Mouse (Mus musculus): ENCODE measurements at regions not wholly inside any gene's neighbourhood (a gene's known extent, or its start where the extent isn't known, plus 50 kb on each side); places are given as distances from the start of the nearest gene placed in this dataset.

DNA sequence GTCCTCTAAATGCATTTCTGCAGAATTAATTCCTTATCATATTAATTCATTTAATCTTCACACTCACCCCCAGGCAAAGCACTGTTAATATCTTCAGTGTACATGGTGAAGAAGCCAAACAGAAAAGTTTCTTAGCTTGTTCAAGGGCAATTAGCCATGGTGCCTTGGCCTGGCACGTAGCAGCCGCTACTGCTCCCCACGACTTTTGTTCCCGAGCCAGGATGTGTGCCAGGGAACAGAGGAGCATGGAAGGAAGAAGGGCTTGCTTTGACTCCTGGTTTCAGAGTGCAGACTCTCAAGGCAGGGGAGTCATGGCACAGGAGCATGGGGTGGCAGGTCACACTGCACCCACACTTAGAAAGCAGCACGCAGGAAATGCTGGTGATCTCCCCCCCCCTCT, 77.4 kb upstream of the Thy1 start:
- H3K4me1 ChIP-seq (ENCODE audit: control insufficient read depth, insufficient read depth, low read length) = no peaks in the 10 kb centered on the region
- H3K4me3 ChIP-seq (ENCODE audit: low read length) = no peak overlapping the region
- no peaks in the 10 kb centered on the region for H3K36me3 ChIP-seq (ENCODE audit: control insufficient read depth, insufficient read depth, low read length)
- H3K4me2 ChIP-seq (ENCODE audit: low read depth, low read length) = no peak overlapping the region
- 81% methylated on average over 5 of the region's 5 CpGs for WGBS
- no peak overlapping the region for H3K27ac ChIP-seq (ENCODE audit: low read length)
- ATAC-seq = no peak
- no peaks in the 10 kb centered on the region for H3K27me3 ChIP-seq (replicated peaks; ENCODE audit: control insufficient read depth, insufficient read depth, low read length)
- H3K9me3 ChIP-seq (ENCODE audit: control insufficient read depth, low read length) = no peaks in the 10 kb centered on the region
- H3K9ac ChIP-seq (ENCODE audit: low read depth, low read length) = no peak overlapping the region

DNA sequence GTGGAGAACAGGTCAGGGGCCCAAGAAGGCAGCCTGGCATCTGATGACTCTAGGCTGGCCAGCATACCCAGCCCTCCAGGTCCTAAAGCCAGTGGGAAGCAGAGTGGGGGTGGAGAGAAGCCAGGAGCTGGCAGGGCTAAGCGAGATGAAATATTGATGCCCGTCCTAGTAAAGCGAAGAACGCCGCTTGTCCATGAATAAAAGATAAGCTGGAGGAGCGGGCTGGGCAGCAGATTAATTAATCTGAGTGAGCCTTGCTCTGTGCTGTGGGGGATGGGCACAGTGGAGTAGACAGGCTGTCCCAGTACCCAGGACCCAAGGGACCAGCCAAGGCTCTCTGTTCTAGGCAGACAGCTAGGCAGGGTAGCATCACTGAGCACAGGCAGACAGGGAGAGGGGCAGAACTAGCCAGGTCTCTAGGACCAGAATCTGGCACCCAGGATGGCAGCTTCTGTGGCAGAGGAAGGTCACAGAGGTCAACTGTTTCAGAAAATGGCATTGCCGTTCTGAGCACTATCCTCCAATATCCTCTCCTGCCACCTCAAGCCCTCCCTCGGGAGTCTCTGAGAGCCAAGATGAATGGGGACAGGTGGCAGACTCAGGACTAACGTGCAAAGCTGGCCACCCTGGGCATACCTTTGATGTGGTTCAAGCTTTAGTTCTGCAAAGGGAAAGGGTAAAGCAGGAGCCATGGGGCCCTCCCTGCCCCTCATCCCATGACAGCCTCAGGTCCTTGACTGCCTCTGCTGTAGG, 73.0 kb upstream of the Thy1 start:
- Histone ChIP-seq H3K4me1 (ENCODE audit: control insufficient read depth, insufficient read depth, low read length) (no peaks in the 10 kb centered on the region), H3K27me3 (replicated peaks; ENCODE audit: control insufficient read depth, insufficient read depth, low read length) (no peaks in the 10 kb centered on the region), H3K27ac (ENCODE audit: low read length) (no peak overlapping the region), H3K36me3 (ENCODE audit: control insufficient read depth, insufficient read depth, low read length) (no peaks in the 10 kb centered on the region), H3K9ac (ENCODE audit: low read depth, low read length) (no peak overlapping the region), H3K9me3 (ENCODE audit: control insufficient read depth, low read length) (no peaks in the 10 kb centered on the region), H3K4me2 (ENCODE audit: low read depth, low read length) (no peak overlapping the region), H3K4me3 (ENCODE audit: low read length) (no peak overlapping the region)
- WGBS = 42% methylated on average over 9 of the region's 9 CpGs
- ATAC-seq = no peak

DNA sequence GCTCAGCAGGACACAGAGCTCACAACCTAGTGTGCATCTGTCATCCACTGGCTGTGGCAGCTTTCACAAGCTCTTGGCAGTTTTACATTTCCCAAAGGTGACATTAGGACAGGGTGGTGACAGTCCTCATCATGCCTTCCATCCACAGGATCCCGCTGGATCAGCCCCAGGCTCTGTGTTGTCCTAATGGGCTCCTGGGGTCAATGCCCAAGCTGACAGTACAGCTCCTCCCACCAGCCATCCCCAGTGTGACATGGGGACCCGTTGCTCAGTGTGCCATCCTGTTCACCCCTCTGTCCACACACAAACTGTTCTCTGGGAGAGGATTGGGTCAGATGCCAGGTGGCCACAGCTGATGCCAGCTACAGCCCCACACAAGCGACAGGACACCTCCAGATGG, 72.3 kb upstream of the Thy1 start:
- Histone ChIP-seq H3K4me1 (ENCODE audit: control insufficient read depth, insufficient read depth, low read length) (no peaks in the 10 kb centered on the region), H3K9ac (ENCODE audit: low read depth, low read length) (no peak overlapping the region), H3K36me3 (ENCODE audit: control insufficient read depth, insufficient read depth, low read length) (no peaks in the 10 kb centered on the region), H3K4me3 (ENCODE audit: low read length) (no peak overlapping the region), H3K27me3 (replicated peaks; ENCODE audit: control insufficient read depth, insufficient read depth, low read length) (no peaks in the 10 kb centered on the region), H3K27ac (ENCODE audit: low read length) (no peak overlapping the region), H3K9me3 (ENCODE audit: control insufficient read depth, low read length) (no peaks in the 10 kb centered on the region), H3K4me2 (ENCODE audit: low read depth, low read length) (no peak overlapping the region)
- ATAC-seq = no peak
- WGBS = 64% methylated on average over 3 of the region's 3 CpGs

DNA sequence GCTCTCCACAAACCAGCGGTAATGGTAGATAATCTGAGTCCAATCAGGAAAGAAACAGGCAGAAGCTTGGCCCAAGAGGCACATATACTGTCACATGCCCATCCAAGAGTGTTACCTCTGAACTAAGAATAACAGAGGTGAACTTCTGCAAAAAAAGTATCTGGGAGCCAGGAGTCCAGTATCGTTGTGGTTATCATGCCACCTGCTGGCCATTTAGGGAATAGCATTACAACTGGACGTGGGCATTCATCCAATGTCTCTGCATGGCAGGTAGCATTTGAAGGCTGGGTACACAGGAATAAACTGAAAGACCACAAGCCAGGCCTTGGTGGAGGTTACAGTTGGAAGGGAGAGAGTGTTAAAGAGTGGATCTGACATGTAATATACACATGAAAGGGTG, 70.9 kb upstream of the Thy1 start:
- Histone ChIP-seq H3K36me3 (ENCODE audit: control insufficient read depth, insufficient read depth, low read length) (no peaks in the 10 kb centered on the region), H3K4me1 (ENCODE audit: control insufficient read depth, insufficient read depth, low read length) (no peaks in the 10 kb centered on the region), H3K9ac (ENCODE audit: low read depth, low read length) (no peak overlapping the region), H3K4me3 (ENCODE audit: low read length) (no peak overlapping the region), H3K4me2 (ENCODE audit: low read depth, low read length) (no peak overlapping the region), H3K27ac (ENCODE audit: low read length) (no peak overlapping the region), H3K9me3 (ENCODE audit: control insufficient read depth, low read length) (no peaks in the 10 kb centered on the region), H3K27me3 (replicated peaks; ENCODE audit: control insufficient read depth, insufficient read depth, low read length) (no peaks in the 10 kb centered on the region)
- ATAC-seq = no peak
- WGBS = 14% methylated on average over 3 of the region's 3 CpGs

DNA sequence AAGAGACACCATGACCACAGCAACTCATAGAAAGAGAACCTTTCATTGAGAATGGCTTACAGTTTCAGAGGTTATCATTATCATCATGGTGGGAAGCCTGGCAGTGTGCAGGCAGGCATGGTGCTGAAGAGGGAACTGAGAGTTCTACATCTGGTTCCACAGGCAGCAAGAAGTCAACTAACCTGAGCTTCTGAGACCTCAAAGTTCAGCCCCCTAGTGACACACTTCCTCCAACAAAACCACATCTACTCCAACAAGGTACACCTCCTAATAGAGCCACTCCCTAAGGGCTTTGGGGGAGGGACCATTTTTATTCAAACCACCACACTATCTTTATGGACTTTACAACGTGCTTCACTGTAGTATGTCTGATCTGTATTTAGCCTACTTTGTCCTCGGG, 67.8 kb upstream of the Thy1 start:
- no peaks in the 10 kb centered on the region for H3K4me1 ChIP-seq (ENCODE audit: control insufficient read depth, insufficient read depth, low read length)
- H3K9ac ChIP-seq (ENCODE audit: low read depth, low read length) = no peak overlapping the region
- ATAC-seq = no peak
- H3K4me2 ChIP-seq (ENCODE audit: low read depth, low read length) = no peak overlapping the region
- H3K4me3 ChIP-seq (ENCODE audit: low read length) = no peak overlapping the region
- no peaks in the 10 kb centered on the region for H3K27me3 ChIP-seq (replicated peaks; ENCODE audit: control insufficient read depth, insufficient read depth, low read length)
- WGBS = 42% methylated on average over 2 of the region's 2 CpGs
- H3K27ac ChIP-seq (ENCODE audit: low read length) = no peak overlapping the region
- no peaks in the 10 kb centered on the region for H3K36me3 ChIP-seq (ENCODE audit: control insufficient read depth, insufficient read depth, low read length)
- H3K9me3 ChIP-seq (ENCODE audit: control insufficient read depth, low read length) = no peaks in the 10 kb centered on the region

DNA sequence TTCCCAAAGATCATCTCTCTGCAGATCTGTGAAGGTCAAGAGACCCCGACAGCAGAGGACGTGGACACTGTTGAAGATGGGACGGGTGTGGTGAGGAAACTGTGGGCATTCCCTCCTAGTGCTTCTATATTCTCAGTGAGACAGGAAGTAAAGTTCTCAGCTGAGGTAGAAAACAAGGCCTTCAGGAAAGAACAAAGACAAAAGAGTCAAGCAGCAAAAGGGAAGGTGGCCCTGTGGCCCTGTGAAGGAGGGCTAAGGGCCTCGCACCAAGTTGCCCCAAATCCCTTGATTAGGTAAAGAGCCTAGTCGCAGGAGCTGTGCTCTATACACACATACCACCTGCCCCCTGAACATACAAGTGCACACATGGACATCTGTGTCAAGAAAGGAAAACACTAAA, 66.8 kb upstream of the Thy1 start:
- no peak overlapping the region for H3K4me2 ChIP-seq (ENCODE audit: low read depth, low read length)
- 83% methylated on average over 5 of the region's 5 CpGs for WGBS
- no peaks in the 10 kb centered on the region for H3K36me3 ChIP-seq (ENCODE audit: control insufficient read depth, insufficient read depth, low read length)
- H3K27me3 ChIP-seq (replicated peaks; ENCODE audit: control insufficient read depth, insufficient read depth, low read length) = no peaks in the 10 kb centered on the region
- H3K27ac ChIP-seq (ENCODE audit: low read length) = no peak overlapping the region
- H3K9me3 ChIP-seq (ENCODE audit: control insufficient read depth, low read length) = no peaks in the 10 kb centered on the region
- no peak overlapping the region for H3K9ac ChIP-seq (ENCODE audit: low read depth, low read length)
- no peak overlapping the region for H3K4me3 ChIP-seq (ENCODE audit: low read length)
- no peaks in the 10 kb centered on the region; the same call in 1 of the 2 replicates for H3K4me1 ChIP-seq (ENCODE audit: control insufficient read depth, insufficient read depth, low read length)
- no peak for ATAC-seq

DNA sequence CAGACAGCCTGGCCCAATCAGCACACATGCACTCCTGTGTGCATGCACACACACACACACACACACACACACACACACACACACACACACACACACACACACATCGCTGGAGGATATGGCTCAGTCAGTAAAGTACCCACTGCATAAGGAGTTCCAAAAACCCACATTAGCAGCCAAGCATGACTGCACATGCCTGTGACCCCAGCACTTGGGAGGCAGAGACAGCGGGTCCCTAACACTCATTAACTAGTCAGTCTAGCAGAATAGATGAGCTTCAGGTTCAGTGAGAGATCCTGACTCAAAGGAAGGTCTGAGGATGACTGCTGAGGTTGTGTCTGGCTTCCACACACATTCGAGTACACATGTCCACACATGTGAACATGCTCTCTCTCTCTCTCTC, 65.4 kb upstream of the Thy1 start:
- no peaks in the 10 kb centered on the region for H3K36me3 ChIP-seq (ENCODE audit: control insufficient read depth, insufficient read depth, low read length)
- H3K9ac ChIP-seq (ENCODE audit: low read depth, low read length) = no peak overlapping the region
- no peaks in the 10 kb centered on the region for H3K9me3 ChIP-seq (ENCODE audit: control insufficient read depth, low read length)
- no peak for ATAC-seq
- WGBS = 71% methylated on average over 3 of the region's 3 CpGs
- H3K4me1 ChIP-seq (ENCODE audit: control insufficient read depth, insufficient read depth, low read length) = no peaks in the 10 kb centered on the region; the same call in 1 of the 2 replicates
- H3K4me2 ChIP-seq (ENCODE audit: low read depth, low read length) = no peak overlapping the region
- H3K27me3 ChIP-seq (replicated peaks; ENCODE audit: control insufficient read depth, insufficient read depth, low read length) = no peaks in the 10 kb centered on the region
- no peak overlapping the region for H3K4me3 ChIP-seq (ENCODE audit: low read length)
- H3K27ac ChIP-seq (ENCODE audit: low read length) = no peak overlapping the region

DNA sequence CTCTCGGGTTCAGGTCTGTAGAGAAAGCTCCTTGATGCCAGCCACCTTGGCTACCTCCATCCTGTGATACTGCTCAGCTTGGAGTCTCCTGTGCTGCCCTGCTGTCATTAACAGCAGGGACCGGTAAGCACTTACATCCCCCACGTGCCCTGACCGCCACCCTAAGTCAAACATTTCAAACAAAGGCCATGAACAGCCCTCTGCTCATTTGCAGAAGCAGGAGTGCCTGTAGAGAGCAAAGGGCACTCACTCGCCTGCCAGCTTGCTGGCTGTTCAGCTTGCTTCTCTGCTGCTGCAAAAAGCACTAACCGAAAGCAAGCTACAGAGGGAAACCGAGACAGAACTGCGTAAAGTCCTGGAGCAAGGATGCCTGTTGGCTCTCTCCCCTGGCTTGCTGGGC, 61.8 kb upstream of the Thy1 start:
- Histone ChIP-seq H3K9me3 (ENCODE audit: control insufficient read depth, low read length) (no peaks in the 10 kb centered on the region), H3K4me1 (ENCODE audit: control insufficient read depth, insufficient read depth, low read length) (no peaks in the 10 kb centered on the region; the same call in 1 of the 2 replicates), H3K9ac (ENCODE audit: low read depth, low read length) (no peak overlapping the region), H3K36me3 (ENCODE audit: control insufficient read depth, insufficient read depth, low read length) (no peaks in the 10 kb centered on the region), H3K4me2 (ENCODE audit: low read depth, low read length) (peak overlapping the region; percentile 22; the same call in 1 of the 2 replicates), H3K27ac (ENCODE audit: low read length) (peak overlapping the region; percentile 18; the same call in 1 of the 2 replicates), H3K4me3 (ENCODE audit: low read length) (no peak overlapping the region), H3K27me3 (replicated peaks; ENCODE audit: control insufficient read depth, insufficient read depth, low read length) (no peaks in the 10 kb centered on the region)
- 27% methylated on average over 8 of the region's 8 CpGs for WGBS
- ATAC-seq = peak; percentile 82

DNA sequence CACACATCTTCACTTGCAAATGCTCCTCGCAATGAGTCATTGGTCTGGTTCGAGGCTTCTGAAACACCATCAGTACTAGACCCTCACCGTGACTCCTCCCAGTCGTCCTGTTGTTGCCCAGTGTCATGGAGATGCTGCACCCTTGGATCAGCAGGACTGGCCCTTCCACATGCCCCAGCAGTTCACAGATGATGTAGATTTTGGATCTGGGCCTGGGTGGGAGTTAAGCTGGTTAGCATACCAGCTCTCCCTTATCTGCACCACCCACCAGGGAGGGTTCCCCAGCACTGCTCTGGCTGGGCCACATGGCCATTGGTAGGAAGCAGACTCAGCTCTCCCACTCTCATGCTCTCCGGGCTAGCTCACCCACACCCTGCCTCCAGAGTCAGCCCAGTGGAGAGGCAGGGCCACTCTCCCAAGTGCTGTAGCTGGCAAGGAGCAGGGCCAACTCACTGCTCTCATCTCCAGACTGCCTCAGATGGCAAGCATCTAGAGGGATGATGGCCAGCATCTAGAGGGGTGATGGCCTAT, 60.8 kb upstream of the Thy1 start:
- H3K4me1 ChIP-seq (ENCODE audit: control insufficient read depth, insufficient read depth, low read length) = no peaks in the 10 kb centered on the region; the same call in 1 of the 2 replicates
- no peak overlapping the region for H3K27ac ChIP-seq (ENCODE audit: low read length)
- H3K36me3 ChIP-seq (ENCODE audit: control insufficient read depth, insufficient read depth, low read length) = no peaks in the 10 kb centered on the region
- H3K27me3 ChIP-seq (replicated peaks; ENCODE audit: control insufficient read depth, insufficient read depth, low read length) = no peaks in the 10 kb centered on the region
- ATAC-seq = no peak
- 71% methylated on average over 5 of the region's 5 CpGs for WGBS
- no peak overlapping the region for H3K4me3 ChIP-seq (ENCODE audit: low read length)
- no peak overlapping the region for H3K4me2 ChIP-seq (ENCODE audit: low read depth, low read length)
- H3K9me3 ChIP-seq (ENCODE audit: control insufficient read depth, low read length) = no peaks in the 10 kb centered on the region
- no peak overlapping the region for H3K9ac ChIP-seq (ENCODE audit: low read depth, low read length)

DNA sequence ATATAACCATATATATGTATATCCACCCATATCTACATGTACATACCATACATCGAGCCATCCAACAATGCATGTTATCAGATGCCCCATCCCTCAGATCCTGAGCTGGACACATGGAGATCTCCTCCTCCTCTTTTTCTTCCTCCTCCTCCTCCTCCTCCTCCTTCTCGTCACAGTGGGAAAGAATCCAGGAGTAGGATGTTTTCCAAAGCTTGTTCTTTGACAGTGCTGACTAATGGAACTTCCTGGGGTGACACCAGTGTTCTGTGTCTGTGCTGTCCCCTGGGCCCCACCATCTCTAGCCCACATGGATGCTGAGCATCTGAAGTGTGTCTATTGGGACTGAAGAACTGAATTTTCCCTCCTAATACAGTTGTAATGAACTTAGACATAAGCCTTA, 60.0 kb upstream of the Thy1 start:
- WGBS = 64% methylated on average over 2 of the region's 2 CpGs
- H3K27ac ChIP-seq (ENCODE audit: low read length) = no peak overlapping the region
- no peak overlapping the region for H3K9ac ChIP-seq (ENCODE audit: low read depth, low read length)
- no peaks in the 10 kb centered on the region for H3K27me3 ChIP-seq (replicated peaks; ENCODE audit: control insufficient read depth, insufficient read depth, low read length)
- H3K4me2 ChIP-seq (ENCODE audit: low read depth, low read length) = no peak overlapping the region
- no peak for ATAC-seq
- H3K36me3 ChIP-seq (ENCODE audit: control insufficient read depth, insufficient read depth, low read length) = no peaks in the 10 kb centered on the region
- no peak overlapping the region for H3K4me3 ChIP-seq (ENCODE audit: low read length)
- H3K4me1 ChIP-seq (ENCODE audit: control insufficient read depth, insufficient read depth, low read length) = no peaks in the 10 kb centered on the region; the same call in 1 of the 2 replicates
- H3K9me3 ChIP-seq (ENCODE audit: control insufficient read depth, low read length) = no peaks in the 10 kb centered on the region
